Mouse (Mus musculus): ENCODE results near the gene Mrpl3.
A peak's percentile ranks its signal among the peaks of the same experiment; 100 is the strongest.
"Not testable (repeated sequence)": the region's sequence is repeated elsewhere in the genome, so short reads cannot be mapped to it uniquely, and the experiment has no call there.

Gene Mrpl3

GRCm38 (mm10) chr9:105053147-105053557, at the start of gene Mrpl3:
Gene Mrpl3, plus strand, starts transcription at chr9:105053239.
- peak; percentile 74 for ATAC-seq (ENCODE audit: low TSS enrichment)

GRCm38 (mm10) chr9:105010721-105011120, 42.3 kb upstream of the Mrpl3 start:
- no peak for ATAC-seq (ENCODE audit: low TSS enrichment)

- no peak for ATAC-seq (ENCODE audit: low TSS enrichment)
Measured at GRCm38 (mm10) chr9:105018186-105018585, 34.9 kb upstream of the Mrpl3 start.

- ATAC-seq (ENCODE audit: low TSS enrichment), result no peak
Measured at GRCm38 (mm10) chr9:105028311-105028710, 24.7 kb upstream of the Mrpl3 start.

- no peak for ATAC-seq (ENCODE audit: low TSS enrichment)
Measured at GRCm38 (mm10) chr9:105032572-105032971, 20.5 kb upstream of the Mrpl3 start.

GRCm38 (mm10) chr9:105033641-105034040, 19.4 kb upstream of the Mrpl3 start:
- no peak for ATAC-seq (ENCODE audit: low TSS enrichment)

GRCm38 (mm10) chr9:105037847-105038246, 15.2 kb upstream of the Mrpl3 start:
- ATAC-seq (ENCODE audit: low TSS enrichment), result no peak

GRCm38 (mm10) chr9:105046014-105046413, 7.0 kb upstream of the Mrpl3 start:
- ATAC-seq (ENCODE audit: low TSS enrichment), result no peak

- peak; percentile 69; the same call in 1 of the 2 replicates for ATAC-seq (ENCODE audit: low TSS enrichment)
Measured at GRCm38 (mm10) chr9:105048351-105048750, 4.7 kb upstream of the Mrpl3 start.

GRCm38 (mm10) chr9:105049636-105050035, 3.4 kb upstream of the Mrpl3 start:
- ATAC-seq (ENCODE audit: low TSS enrichment), result no peak

GRCm38 (mm10) chr9:105050257-105050656, 2.8 kb upstream of the Mrpl3 start:
- no peak for ATAC-seq (ENCODE audit: low TSS enrichment)

- ATAC-seq (ENCODE audit: low TSS enrichment), result no peak
Measured at GRCm38 (mm10) chr9:105053812-105054211, 773 bp downstream of the Mrpl3 start.

GRCm38 (mm10) chr9:105069106-105069505, 16.1 kb downstream of the Mrpl3 start:
- no peak for ATAC-seq (ENCODE audit: low TSS enrichment)

- no peak for ATAC-seq (ENCODE audit: low TSS enrichment)
Measured at GRCm38 (mm10) chr9:105072991-105073748, 20.1 kb downstream of the Mrpl3 start.

GRCm38 (mm10) chr9:105074851-105075250, 21.8 kb downstream of the Mrpl3 start:
- no peak for ATAC-seq (ENCODE audit: low TSS enrichment)

- no peak for ATAC-seq (ENCODE audit: low TSS enrichment)
Measured at GRCm38 (mm10) chr9:105076756-105077424, 23.9 kb downstream of the Mrpl3 start.

- peak; percentile 67; the same call in 1 of the 2 replicates for ATAC-seq (ENCODE audit: low TSS enrichment)
Measured at GRCm38 (mm10) chr9:105078460-105078859, 25.4 kb downstream of the Mrpl3 start.

GRCm38 (mm10) chr9:105080246-105080645, 27.2 kb downstream of the Mrpl3 start:
- ATAC-seq (ENCODE audit: low TSS enrichment), result no peak

- no peak for ATAC-seq (ENCODE audit: low TSS enrichment)
Measured at GRCm38 (mm10) chr9:105100807-105101570, 48.0 kb downstream of the Mrpl3 start.

GRCm38 (mm10) chr9:105101911-105102310, 48.9 kb downstream of the Mrpl3 start:
- ATAC-seq (ENCODE audit: low TSS enrichment), result no peak; the same call in 1 of the 2 replicates

GRCm38 (mm10) chr9:105103893-105104292, 50.9 kb downstream of the Mrpl3 start:
- ATAC-seq (ENCODE audit: low TSS enrichment), result no peak

GRCm38 (mm10) chr9:105125206-105125605, 72.2 kb downstream of the Mrpl3 start:
- ATAC-seq (ENCODE audit: low TSS enrichment), result not testable (repeated sequence)

Measured in frontal cortex, adult (tissue).